Mouse (Mus musculus) lung, adult 2 months (tissue): Measurements from ENCODE around the gene Arfgef2.

Experiments
- CTCF ChIP-seq: fragments of 200-500 bp; IDR thresholded peaks from 2 replicates; pipeline ENCODE4 v1.5.1; 2011; ENCODE audit warnings: mild to moderate bottlenecking, low read length, control low read depth; ENCODE audit not compliant: insufficient read depth
- POLR2A ChIP-seq: fragments of 200-500 bp; IDR thresholded peaks from 2 replicates; pipeline ENCODE4 v1.6.1; 2011; ENCODE audit warnings: low read depth, mild to moderate bottlenecking, control low read depth, low read length, borderline replicate concordance; ENCODE audit errors: extremely low read depth

- TF ChIP-seq POLR2A (no peak), CTCF (no peak)
These were observed 29.1 kb upstream of the Arfgef2 start for GRCm38 (mm10) chr2:166776272-166776671.
